ENCODE assay signal across 8 mouse cellular contexts in genomic region chr11:61043055-61043992, GRCm38 (mm10). TPM values are rescaled to one million over a fixed set of nuclear protein-coding genes. Genes with fewer than 3 reads are reported as not detected.
DNase-seq lines count a peak whose midpoint lies in the region; ATAC-seq and TF ChIP-seq lines count a peak whose summit lies in the region.

No protein-coding gene starts in this region.

- H3K4me1 ChIP-seq in thymus, adult 2 months (replicated peaks; ENCODE audit: control insufficient read depth, insufficient read depth, low read length), result no peaks in the 10 kb centered on the region
- H3K4me1 ChIP-seq in hindbrain, postnatal 0 days (ENCODE audit: insufficient read depth, low read length), result peaks cover 8% of the 10 kb centered on the region
- H3K4me1 ChIP-seq in neural tube, embryonic 14.5 days (ENCODE audit: control insufficient read depth, insufficient read depth, low read length), result peaks cover 12% of the 10 kb centered on the region

- no peaks in the 10 kb centered on the region for H3K27me3 ChIP-seq in thymus, adult 2 months (ENCODE audit: control insufficient read depth, insufficient read depth, low read length)
- H3K27me3 ChIP-seq in hindbrain, postnatal 0 days (ENCODE audit: insufficient read depth, low read length), result no peaks in the 10 kb centered on the region
- H3K27me3 ChIP-seq in neural tube, embryonic 14.5 days (ENCODE audit: control insufficient read depth, insufficient read depth, low read length), result no peaks in the 10 kb centered on the region

- intact Hi-C loops in gastrocnemius, adult 2 months (cut with DNase I), result loop anchor here (5.0 kb wide), 2 partner anchors 49 to 91 kb away; no protein-coding TSS in a partner anchor

- TF ChIP-seq POLR2A in thymus, adult 2 months (IDR thresholded peaks at IDR 0.05; ENCODE audit: control insufficient read depth, extremely low read depth, insufficient read depth, low read length, poor library complexity), result no peak

- no peaks in the 10 kb centered on the region for H3K36me3 ChIP-seq in thymus, adult 2 months (ENCODE audit: control insufficient read depth, insufficient read depth, low read length)
- no peaks in the 10 kb centered on the region for H3K36me3 ChIP-seq in hindbrain, postnatal 0 days (ENCODE audit: insufficient read depth, low read length)
- no peaks in the 10 kb centered on the region for H3K36me3 ChIP-seq in neural tube, embryonic 14.5 days (ENCODE audit: control insufficient read depth, insufficient read depth, low read length)

- no peak overlapping the region for H3K9ac ChIP-seq in hindbrain, postnatal 0 days (replicated peaks; ENCODE audit: low read length)
- H3K9ac ChIP-seq in neural tube, embryonic 14.5 days (replicated peaks; ENCODE audit: low read depth, low read length), result no peak overlapping the region

- peak; percentile 46 for DNase-seq in gastrocnemius, adult 2 months
- no peak for DNase-seq in gastrocnemius, postnatal 10 days
- peak; percentile 6 for DNase-seq in thymus, adult 2 months
- no peak for DNase-seq in thymus, adult 18-20 months
- DNase-seq in hindbrain, postnatal 0 days (ENCODE audit: low spot score), result peak; percentile 68
- DNase-seq in left cerebral cortex, adult 9 months (ENCODE audit: low spot score in 2 of 2), result no peak
- no peak for DNase-seq in urinary bladder, adult 2 months (ENCODE audit: low spot score)

- H3K27ac ChIP-seq in gastrocnemius, adult 2 months, result peak overlapping the region; percentile 31; the same call in 1 of the 2 replicates
- H3K27ac ChIP-seq in thymus, adult 2 months (ENCODE audit: control insufficient read depth, insufficient read depth, low read length), result no peak overlapping the region
- H3K27ac ChIP-seq in hindbrain, postnatal 0 days, result no peak overlapping the region
- 0 out of 2 replicates have a peak overlapping the region, but pooled peaks have one; percentile 39 for H3K27ac ChIP-seq in neural tube, embryonic 14.5 days (ENCODE audit: low read depth, low read length)

- WGBS in thymus, adult 2 months, result 76% methylated on average over 12 of the region's 12 CpGs
- 67% methylated on average over 12 of the region's 12 CpGs for WGBS in hindbrain, postnatal 0 days
- WGBS in neural tube, embryonic 14.5 days, result 68% methylated on average over 12 of the region's 12 CpGs

- H3K4me3 ChIP-seq in gastrocnemius, adult 2 months, result no peak overlapping the region
- no peak overlapping the region for H3K4me3 ChIP-seq in thymus, adult 2 months (ENCODE audit: control insufficient read depth, insufficient read depth, low read length)
- H3K4me3 ChIP-seq in hindbrain, postnatal 0 days (ENCODE audit: low read length), result no peak overlapping the region
- no peak overlapping the region for H3K4me3 ChIP-seq in neural tube, embryonic 14.5 days (ENCODE audit: low read depth, low read length)

- H3K9me3 ChIP-seq in hindbrain, postnatal 0 days (ENCODE audit: low read length), result no peaks in the 10 kb centered on the region
- H3K9me3 ChIP-seq in neural tube, embryonic 14.5 days (ENCODE audit: control insufficient read depth, low read length), result no peaks in the 10 kb centered on the region

- ATAC-seq in hindbrain, postnatal 0 days, result peak; percentile 70
- peak; percentile 31; the same call in 1 of the 2 replicates for ATAC-seq in neural tube, embryonic 14.5 days (ENCODE audit: low read depth)

- peak; percentile 64 for TF ChIP-seq CTCF in gastrocnemius, adult 2 months (IDR thresholded peaks at IDR 0.05)
- no peak for TF ChIP-seq CTCF in thymus, adult 2 months (IDR thresholded peaks at IDR 0.05; ENCODE audit: borderline replicate concordance, control insufficient read depth, extremely low read depth, insufficient read depth, low read length, poor library complexity)
- peak; percentile 70 for TF ChIP-seq CTCF in hindbrain, postnatal 0 days (IDR thresholded peaks at IDR 0.05; ENCODE audit: low read depth)

- no peak overlapping the region for H3K4me2 ChIP-seq in hindbrain, postnatal 0 days (ENCODE audit: low read depth, low read length)
- no peak overlapping the region for H3K4me2 ChIP-seq in neural tube, embryonic 14.5 days (ENCODE audit: low read depth, low read length)

RNA-seq across cellular contexts. Expression of gene Kcnj12, which starts 21.0 kb away (rescaled TPM):
- total RNA-seq in gastrocnemius, adult 2 months (2021), result 10 to 100 TPM; 50.4 to 65.8 TPM
- total RNA-seq in gastrocnemius, postnatal 10 days (2021), result 10 to 100 TPM; 21.6 to 33.9 TPM
- polyA plus RNA-seq in thymus, adult 2 months (2012; rRNA removed), result 0.51 and 1.8 TPM in 2 replicates
- total RNA-seq in hindbrain, postnatal 0 days (2014; rRNA removed), result 16.0 and 16.6 TPM in 2 replicates
- 3.3 TPM in 2 replicates for polyA plus RNA-seq in hindbrain, postnatal 0 days (2015; fragmentation: Nextera tagmentation; extraction: Ambion mirVana)
- polyA plus RNA-seq in neural tube, embryonic 14.5 days (2014; fragmentation: Nextera tagmentation; extraction: Ambion mirVana), result 2.7 and 4.1 TPM in 2 replicates
- 4.9 and 7.7 TPM in 2 replicates for polyA plus RNA-seq in urinary bladder, adult 2 months (2012; rRNA removed)

Comparison
In these comparisons a context has a peak if more than half of its experiments do, and no peak if none do; other contexts are left out.
1. DNase-seq: peak in gastrocnemius, adult 2 months (single experiment), thymus, adult 2 months (single experiment) and hindbrain, postnatal 0 days (single experiment); none in gastrocnemius, postnatal 10 days (single experiment), thymus, adult 18-20 months (0 of 2), left cerebral cortex, adult 9 months (0 of 2) and urinary bladder, adult 2 months (single experiment).
2. H3K27ac ChIP-seq: peak in gastrocnemius, adult 2 months (single experiment) and neural tube, embryonic 14.5 days (single experiment); none in thymus, adult 2 months (single experiment) and hindbrain, postnatal 0 days (single experiment).